Comparison of ENCODE assay signal across 8 mouse cellular contexts in genomic region chr7:13054287-13055010, GRCm38 (mm10). TPM values are rescaled to one million over a fixed set of nuclear protein-coding genes. Genes with fewer than 3 reads are reported as not detected.
A peak's percentile ranks its signal among the peaks of the same experiment; 100 is the strongest.
DNase-seq lines count a peak whose midpoint lies in the region; ATAC-seq lines count a peak whose summit lies in the region.

Mzf1 (minus strand) TSS chr7:13054764.

- peak; percentile 95 for DNase-seq in Muller cell, postnatal 12 days (ENCODE audit: inconsistent ontology term)
- peak; percentile 99 for DNase-seq in cerebellum, adult 9-11 months
- peak; percentile 95 to 97 for DNase-seq in frontal cortex, postnatal 10 days (ENCODE audit: low spot score in 2 of 2)
- DNase-seq in layer of hippocampus, postnatal 14 days (ENCODE audit: low spot score in 2 of 2) = peak; percentile 98
- peak; percentile 93 for DNase-seq in lung, postnatal 14 days
- peak; percentile 90 for DNase-seq in retina, adult 2 months (ENCODE audit: low read depth, low spot score)
- DNase-seq in thymus, postnatal 36 days = peak; percentile 91 to 94

- H3K4me2 ChIP-seq in hindbrain, embryonic 12.5 days (replicated peaks) = peak within 1 kb of the TSS; percentile 47

- no peaks in the 10 kb centered on the region for H3K36me3 ChIP-seq in hindbrain, embryonic 12.5 days

- peaks cover 6% of the 10 kb centered on the region; the same call in 1 of the 2 replicates for H3K4me1 ChIP-seq in hindbrain, embryonic 12.5 days

- H3K27ac ChIP-seq in hindbrain, embryonic 12.5 days = peak within 1 kb of the TSS; percentile 94

- WGBS in hindbrain, embryonic 12.5 days = under 1% methylated on average over 41 of the region's 41 CpGs

- H3K27me3 ChIP-seq in hindbrain, embryonic 12.5 days = no peaks in the 10 kb centered on the region

- H3K9me3 ChIP-seq in hindbrain, embryonic 12.5 days (replicated peaks) = no peaks in the 10 kb centered on the region

- ATAC-seq in hindbrain, embryonic 12.5 days (ENCODE audit: low FRiP score) = peak; percentile 94

- H3K9ac ChIP-seq in hindbrain, embryonic 12.5 days = peak within 1 kb of the TSS; percentile 63

- H3K4me3 ChIP-seq in hindbrain, embryonic 12.5 days = peak within 1 kb of the TSS; percentile 55

RNA-seq across cellular contexts. Expression of gene Mzf1, which starts in this region (rescaled TPM):
- 4.9 and 5.7 TPM in 2 replicates for polyA plus RNA-seq in hindbrain, embryonic 12.5 days (2016; fragmentation: Nextera tagmentation; extraction: Ambion mirVana)
- 10 to 100 TPM; 13.7 to 17.4 TPM for total RNA-seq in layer of hippocampus, postnatal 14 days (2021)

Comparison
In these comparisons a context has a peak if more than half of its experiments do, and no peak if none do; other contexts are left out.
1. Peak in every context shown above with its lines: DNase-seq, ATAC-seq, H3K4me3 ChIP-seq and H3K27ac ChIP-seq.